Mouse (Mus musculus): Measurements from ENCODE around the gene Ogfrl1.
"Not testable (repeated sequence)": the region's sequence is repeated elsewhere in the genome, so short reads cannot be mapped to it uniquely, and the experiment has no call there.

Ogfrl1 gene

DNA sequence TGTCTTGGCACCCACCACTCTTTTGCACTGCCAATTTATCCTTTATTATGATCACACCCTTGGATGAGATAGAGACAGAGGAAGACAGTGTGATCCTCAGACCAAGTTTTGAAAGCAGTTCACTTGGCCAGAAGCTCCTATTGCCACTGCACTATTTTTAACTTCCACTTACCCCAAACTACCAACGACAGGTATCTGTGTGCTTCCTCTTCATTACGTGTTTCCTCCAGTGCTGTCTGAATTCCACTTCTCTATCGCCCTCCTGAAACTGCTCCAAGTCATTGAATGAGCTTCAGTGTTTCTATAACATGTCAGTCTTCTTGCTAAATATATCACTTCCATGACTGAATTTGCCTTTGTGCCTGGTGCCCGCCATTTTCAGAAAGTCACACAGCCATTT is at the start of gene Ogfrl1:
Gene Ogfrl1 (minus strand): TSS at position 150 of the 400 bp plus-strand sequence.
- in situ Hi-C loops (cut with MboI; ENCODE audit: low pct_unique_long_range_greater_than_20kb in 1 of 2, low sequenced_read_pairs in 2 of 2, unreplicated experiment in 1 of 2) = no loop called here

DNA sequence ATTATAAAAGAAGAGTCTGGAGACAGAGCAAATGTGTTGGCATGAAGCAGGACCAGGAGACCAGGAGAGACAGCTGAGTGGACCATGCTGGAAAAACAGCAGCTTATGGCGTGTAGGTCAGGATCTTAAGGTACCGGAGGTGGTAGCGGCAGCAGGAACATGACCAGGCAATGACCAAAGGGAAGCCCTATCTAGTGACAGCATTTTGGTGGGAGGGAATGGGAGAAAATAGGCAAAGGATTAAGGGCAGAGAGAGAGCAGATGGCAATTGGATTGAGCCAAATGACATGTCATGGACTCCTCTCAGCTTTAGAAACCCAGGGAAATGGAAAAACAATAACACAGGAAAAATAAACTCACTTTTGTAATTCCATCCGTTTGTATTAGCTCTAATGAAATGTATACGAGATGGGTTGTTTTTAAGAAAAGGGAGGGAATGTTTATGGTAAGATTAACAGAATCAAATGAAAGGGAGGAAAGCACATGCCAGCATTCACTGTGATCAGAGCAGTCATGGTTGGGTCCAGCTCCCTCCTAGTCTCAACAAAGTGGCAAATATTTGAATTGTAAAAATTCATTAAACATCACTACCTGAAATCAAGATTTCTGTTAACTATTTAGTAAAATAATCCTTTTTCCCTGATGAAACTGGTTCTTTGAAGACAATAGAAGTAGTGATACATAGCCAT is 48.3 kb upstream of the Ogfrl1 start:
- in situ Hi-C loops (cut with MboI; ENCODE audit: low pct_unique_long_range_greater_than_20kb in 1 of 2, low sequenced_read_pairs in 2 of 2, unreplicated experiment in 1 of 2) = no loop called here

DNA sequence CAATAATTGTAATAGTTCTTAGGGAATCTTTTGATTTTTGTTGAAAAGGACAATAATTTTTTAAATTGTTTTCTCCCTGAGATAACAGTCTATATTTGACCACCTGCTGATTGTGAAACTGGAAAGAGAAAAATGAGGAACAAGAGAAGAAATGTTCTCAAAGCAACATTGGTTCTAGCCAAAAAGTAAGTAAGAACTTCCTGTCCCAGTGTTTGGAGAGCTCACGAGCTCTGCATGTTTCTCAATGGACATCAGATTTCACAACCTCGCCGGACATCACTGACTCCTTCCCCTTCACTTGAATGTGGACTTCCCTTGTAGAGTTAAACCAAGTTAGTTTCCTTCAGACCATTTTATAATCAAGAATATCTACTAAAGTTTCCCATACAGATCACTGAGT is 36.0 kb upstream of the Ogfrl1 start:
- in situ Hi-C loops (cut with MboI; ENCODE audit: low pct_unique_long_range_greater_than_20kb in 1 of 2, low sequenced_read_pairs in 2 of 2, unreplicated experiment in 1 of 2) = no loop called here

DNA sequence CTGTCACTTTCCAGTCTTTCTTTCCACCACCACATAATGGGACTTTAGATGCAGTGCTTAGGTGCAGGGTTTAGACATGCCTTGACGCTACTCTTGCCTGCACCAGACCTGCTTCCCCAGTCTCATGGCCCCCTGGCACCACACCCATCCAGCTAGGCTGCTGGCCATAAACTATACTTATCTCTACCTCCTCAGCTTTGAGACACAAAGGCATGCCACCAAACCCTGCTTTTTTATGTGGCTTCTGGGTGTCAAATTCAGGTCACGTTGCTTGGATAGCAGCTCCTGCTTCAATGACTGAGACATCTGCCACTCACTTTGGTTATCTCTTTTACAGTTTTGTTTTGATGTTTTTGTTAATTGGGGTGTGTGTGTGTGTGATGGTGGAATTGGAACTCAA is 28.9 kb upstream of the Ogfrl1 start:
- in situ Hi-C loops (cut with MboI; ENCODE audit: low pct_unique_long_range_greater_than_20kb in 1 of 2, low sequenced_read_pairs in 2 of 2, unreplicated experiment in 1 of 2) = no loop called here

DNA sequence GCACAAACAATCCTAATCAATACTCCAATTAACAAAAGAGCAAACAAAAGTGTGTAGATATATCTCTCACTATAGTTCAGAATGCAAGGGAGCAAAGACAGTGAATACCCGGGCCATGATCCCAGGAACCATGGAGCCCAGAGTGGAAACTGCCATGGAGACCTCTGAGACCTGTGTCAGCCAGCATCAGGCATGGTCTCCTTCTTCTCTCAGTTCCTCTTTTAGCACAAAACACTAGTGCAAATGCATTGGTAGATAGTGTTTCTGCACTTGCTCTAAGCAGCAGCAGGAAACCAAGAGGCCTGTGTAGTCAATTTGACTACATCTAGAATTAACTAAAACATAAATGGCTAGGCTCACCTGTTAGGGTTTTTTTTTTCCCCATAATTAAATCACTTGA is 21.4 kb upstream of the Ogfrl1 start:
- in situ Hi-C loops (cut with MboI; ENCODE audit: low pct_unique_long_range_greater_than_20kb in 1 of 2, low sequenced_read_pairs in 2 of 2, unreplicated experiment in 1 of 2) = no loop called here

DNA sequence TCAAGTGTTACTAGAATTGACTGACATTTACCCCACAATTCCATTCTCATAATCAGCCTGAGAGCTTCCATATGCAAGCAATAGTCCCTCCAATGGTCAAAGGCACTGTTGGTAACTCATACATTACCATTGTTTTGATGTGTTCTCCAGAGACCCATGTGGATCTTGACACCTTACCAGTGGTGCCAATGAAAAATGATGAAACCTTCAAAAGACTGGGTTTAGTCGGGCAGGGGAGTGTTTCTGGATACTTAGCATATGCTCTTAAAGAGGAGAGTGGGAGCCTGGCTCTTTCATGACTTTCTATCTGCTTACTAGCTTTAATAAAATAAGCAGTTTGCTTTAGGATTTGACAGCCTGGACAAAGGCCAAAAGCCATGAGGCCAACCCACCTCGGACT is 20.5 kb upstream of the Ogfrl1 start:
- in situ Hi-C loops (cut with MboI; ENCODE audit: low pct_unique_long_range_greater_than_20kb in 1 of 2, low sequenced_read_pairs in 2 of 2, unreplicated experiment in 1 of 2) = no loop called here

DNA sequence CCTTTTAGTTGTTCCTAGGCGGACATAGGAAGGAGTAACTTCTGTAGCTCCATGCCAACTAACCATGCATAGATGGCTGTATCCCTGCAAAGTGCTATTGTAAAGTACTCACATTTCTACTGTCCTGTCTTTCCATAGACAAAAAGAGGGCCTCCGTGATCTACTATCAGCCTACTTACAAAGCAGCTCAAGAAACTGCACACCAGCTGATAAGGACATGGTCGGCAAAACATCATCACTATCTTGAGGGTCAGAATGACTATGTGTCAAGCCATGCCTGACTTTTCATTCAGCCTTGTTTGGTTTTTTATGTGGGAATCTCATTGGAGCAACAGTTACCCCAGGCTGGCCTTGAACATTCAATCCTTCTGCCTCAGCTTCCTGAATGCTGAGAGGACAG is 20.0 kb upstream of the Ogfrl1 start:
- in situ Hi-C loops (cut with MboI; ENCODE audit: low pct_unique_long_range_greater_than_20kb in 1 of 2, low sequenced_read_pairs in 2 of 2, unreplicated experiment in 1 of 2) = no loop called here

DNA sequence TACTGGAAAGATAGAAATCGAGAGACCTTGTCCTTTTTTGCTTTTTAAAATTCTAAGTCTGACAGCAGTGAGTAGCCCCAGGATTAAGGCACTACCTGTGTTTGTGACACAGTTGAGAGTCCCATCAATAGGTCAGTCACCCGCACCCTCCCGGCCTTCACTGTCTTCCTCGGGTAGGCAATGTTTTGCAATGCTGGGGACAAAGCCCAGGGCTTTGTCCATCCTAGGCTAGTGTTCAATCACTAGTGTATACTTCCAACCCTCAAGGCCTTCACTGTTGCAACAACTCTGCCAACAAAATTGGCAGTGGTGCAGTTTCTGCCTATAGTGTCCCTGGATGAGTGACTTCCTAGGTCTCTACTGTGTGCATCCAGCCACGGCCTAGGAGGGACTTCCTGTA is 14.0 kb upstream of the Ogfrl1 start:
- in situ Hi-C loops (cut with MboI; ENCODE audit: low pct_unique_long_range_greater_than_20kb in 1 of 2, low sequenced_read_pairs in 2 of 2, unreplicated experiment in 1 of 2) = no loop called here

DNA sequence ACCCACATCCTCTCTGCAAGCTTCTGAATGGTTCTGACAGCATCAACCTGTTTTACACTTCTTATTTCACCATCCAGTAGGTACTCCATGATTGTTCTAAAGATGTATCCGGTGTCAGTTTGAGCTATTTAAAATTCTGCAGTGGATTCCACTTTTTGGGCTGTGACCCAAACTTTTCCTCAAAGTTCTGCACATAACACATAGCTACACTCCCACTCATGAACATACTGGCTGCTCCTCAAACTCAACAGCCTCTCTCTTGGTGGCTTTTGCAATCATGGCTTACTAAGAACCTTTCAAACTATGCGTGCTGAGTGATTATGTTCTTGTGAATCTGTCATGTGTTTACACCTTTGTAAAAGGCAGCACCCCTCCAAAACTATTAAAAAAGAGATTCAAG is 12.4 kb upstream of the Ogfrl1 start:
- in situ Hi-C loops (cut with MboI; ENCODE audit: low pct_unique_long_range_greater_than_20kb in 1 of 2, low sequenced_read_pairs in 2 of 2, unreplicated experiment in 1 of 2) = no loop called here

DNA sequence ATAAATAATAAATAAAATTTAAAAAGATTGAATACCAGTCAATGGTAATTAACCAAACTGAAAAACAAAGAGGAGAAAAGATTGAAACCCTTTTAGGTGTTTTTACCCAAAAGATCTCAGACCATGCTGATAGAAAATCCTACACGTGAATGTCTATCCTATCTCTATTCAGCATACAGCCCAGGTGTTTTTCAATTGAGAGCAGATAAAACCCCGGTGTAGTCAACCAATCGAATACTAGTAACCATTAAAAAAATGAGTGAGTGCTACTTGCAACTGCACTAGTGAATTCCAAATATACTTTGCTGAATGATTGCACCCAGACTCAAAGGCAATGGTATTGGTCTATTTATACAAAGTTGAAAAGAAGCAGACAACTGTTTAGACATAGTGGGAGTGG is 4.8 kb upstream of the Ogfrl1 start:
- in situ Hi-C loops (cut with MboI; ENCODE audit: low pct_unique_long_range_greater_than_20kb in 1 of 2, low sequenced_read_pairs in 2 of 2, unreplicated experiment in 1 of 2) = no loop called here

DNA sequence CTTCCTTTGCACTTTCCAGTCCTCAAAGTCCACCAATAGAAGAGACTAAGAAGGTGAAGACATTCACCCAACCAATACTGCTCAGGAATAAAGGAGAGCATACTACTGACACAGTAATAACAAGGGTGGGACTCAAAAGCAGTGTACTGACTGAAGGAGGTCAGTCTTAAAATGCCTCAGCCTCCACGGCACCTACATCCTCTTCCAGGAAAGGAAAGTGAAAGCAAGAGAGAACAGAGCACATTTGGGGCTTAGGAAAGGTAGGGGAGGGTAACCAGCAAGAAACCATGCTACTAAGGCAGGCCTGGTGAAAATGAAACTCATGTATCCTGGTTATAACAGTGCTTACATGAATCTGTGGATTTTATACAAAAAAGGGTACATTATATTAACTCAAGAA is 2.0 kb upstream of the Ogfrl1 start:
- in situ Hi-C loops (cut with MboI; ENCODE audit: low pct_unique_long_range_greater_than_20kb in 1 of 2, low sequenced_read_pairs in 2 of 2, unreplicated experiment in 1 of 2) = no loop called here

DNA sequence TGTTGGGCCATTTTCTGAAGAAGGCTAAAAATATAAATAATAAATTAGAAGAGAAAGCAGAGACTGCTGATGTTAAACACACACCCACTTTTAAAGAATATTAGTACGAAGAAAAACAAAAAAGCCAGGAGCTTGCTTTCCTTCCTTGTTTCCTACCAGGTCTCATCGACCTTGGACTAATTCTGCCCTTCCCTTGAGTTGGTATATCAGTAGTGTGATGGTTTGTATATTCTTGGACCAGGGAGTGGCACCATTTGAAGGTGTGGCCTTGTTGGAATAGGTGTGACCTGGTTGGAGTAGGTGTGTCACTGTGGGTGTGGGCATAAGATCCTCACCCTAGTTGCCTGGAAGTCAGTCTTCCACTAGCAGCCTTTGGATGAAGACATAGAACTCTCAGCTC is 3.2 kb downstream of the Ogfrl1 start:
- in situ Hi-C loops (cut with MboI; ENCODE audit: low pct_unique_long_range_greater_than_20kb in 1 of 2, low sequenced_read_pairs in 2 of 2, unreplicated experiment in 1 of 2) = not testable (repeated sequence)

DNA sequence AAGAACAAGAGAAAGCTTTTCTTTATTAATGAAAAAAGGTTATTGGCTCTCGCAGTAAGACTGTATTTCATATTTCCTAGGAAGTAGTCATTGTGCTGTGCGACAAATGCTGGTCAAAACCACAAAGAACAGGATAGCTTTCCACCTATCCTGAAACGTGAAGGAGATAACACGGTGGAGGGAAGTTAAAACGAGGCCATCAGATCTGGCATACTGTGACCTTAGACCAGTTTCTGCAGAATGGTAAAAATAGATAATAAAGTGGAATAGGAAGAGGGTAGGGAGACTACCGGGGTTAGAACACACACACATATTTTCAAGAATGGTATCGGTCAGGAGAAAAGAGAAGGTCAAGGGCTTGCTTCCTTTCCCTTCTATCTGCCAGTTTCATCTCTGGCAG is 5.8 kb downstream of the Ogfrl1 start:
- in situ Hi-C loops (cut with MboI; ENCODE audit: low pct_unique_long_range_greater_than_20kb in 1 of 2, low sequenced_read_pairs in 2 of 2, unreplicated experiment in 1 of 2) = no loop called here

DNA sequence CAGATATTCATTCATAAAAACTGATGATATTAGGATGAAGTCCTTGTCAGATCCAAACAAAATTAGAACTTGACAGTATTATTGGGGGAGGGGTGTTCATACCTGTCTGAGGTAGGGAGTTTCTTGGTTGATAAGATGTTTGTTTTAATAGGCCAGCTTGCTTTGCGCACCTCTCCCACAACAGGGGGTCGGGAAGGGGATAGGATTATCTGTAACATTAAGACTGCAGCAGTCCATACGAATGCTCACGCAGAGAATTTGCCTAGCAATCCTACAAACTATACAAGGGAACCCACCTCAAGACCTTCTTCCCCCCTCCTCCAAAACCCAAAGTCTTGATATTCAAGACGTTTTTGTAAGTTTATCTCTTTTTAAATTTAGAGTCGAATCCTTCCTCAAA is 13.2 kb downstream of the Ogfrl1 start:
- in situ Hi-C loops (cut with MboI; ENCODE audit: low pct_unique_long_range_greater_than_20kb in 1 of 2, low sequenced_read_pairs in 2 of 2, unreplicated experiment in 1 of 2) = no loop called here

DNA sequence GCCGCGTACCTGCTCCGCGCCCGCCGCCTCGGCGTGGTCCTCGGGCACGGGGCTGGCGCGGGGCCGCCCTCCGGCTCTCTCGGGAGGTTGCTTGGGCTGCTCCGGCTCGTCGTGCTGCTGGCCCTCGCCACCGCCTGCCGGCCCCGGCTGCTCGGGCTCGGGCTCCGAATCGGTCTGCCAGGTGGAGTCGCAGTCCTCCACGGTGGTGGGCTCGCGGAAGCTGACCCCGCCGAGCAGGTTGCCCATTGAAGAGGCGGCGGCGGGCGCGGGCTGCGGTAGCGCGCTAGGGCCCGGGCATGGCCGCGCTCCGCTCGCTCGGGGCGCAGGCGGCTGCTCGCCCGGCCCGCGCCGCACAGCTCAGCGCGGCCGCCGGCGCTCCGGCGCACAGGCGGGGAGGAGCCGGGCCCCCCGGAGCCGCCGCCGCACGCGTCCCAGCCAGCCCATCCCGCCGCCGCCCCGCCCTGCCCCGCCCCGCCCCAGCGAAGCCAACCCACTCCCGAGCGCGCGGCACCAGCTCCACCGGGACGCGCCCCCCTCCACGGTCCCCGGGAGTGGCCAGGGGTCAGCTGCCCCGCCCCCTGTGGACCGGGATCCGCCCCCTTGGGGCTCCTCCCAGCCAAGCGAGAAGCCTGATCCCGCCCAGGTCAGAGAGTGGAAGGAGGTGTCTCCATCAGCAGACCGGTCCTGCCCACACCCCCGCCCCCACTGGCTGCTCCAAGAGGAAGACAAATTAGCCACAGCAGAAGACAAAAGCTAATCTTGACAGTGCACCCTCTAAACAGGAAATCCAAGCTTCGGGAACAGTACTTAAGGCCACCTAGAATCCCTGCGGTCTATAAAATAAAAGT is 14.5 kb downstream of the Ogfrl1 start:
- in situ Hi-C loops (cut with MboI; ENCODE audit: low pct_unique_long_range_greater_than_20kb in 1 of 2, low sequenced_read_pairs in 2 of 2, unreplicated experiment in 1 of 2) = no loop called here

DNA sequence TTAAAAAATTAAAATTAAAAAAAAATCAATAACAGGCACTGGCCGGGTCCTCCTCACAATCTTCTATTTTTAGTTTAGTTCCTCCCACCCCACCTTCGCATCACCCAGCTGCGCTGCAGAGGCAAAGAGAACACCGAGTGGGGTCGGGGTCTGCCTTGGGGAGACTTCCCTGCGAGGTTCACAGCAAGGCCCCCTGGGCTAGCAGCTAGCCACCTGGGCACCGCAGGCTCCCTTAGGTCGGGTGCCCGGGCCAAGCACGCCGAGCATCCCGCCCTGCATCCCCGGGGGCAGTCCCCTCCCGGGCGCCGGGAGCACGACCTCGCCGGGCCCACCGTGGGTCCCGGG is 15.1 kb downstream of the Ogfrl1 start:
- in situ Hi-C loops (cut with MboI; ENCODE audit: low pct_unique_long_range_greater_than_20kb in 1 of 2, low sequenced_read_pairs in 2 of 2, unreplicated experiment in 1 of 2) = no loop called here

DNA sequence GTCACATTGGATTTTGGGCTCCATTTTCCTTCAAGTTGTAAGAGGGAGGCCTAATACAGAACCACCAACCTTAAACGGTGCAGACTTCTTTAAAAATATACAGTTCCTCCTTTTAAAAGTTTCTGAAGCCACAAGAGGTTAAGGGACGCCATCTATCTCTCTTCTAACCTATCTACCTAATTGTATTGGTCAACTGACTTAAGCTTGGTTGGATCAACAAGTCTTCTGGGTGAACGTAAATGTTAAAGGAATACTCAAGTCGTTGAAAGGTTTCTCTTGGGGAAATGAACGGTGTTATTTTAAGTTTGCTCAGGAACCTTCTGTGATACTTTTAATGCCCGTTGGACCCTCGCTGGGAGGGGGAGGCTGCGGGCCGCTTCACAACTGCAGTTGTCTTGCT is 15.5 kb downstream of the Ogfrl1 start:
- in situ Hi-C loops (cut with MboI; ENCODE audit: low pct_unique_long_range_greater_than_20kb in 1 of 2, low sequenced_read_pairs in 2 of 2, unreplicated experiment in 1 of 2) = no loop called here

DNA sequence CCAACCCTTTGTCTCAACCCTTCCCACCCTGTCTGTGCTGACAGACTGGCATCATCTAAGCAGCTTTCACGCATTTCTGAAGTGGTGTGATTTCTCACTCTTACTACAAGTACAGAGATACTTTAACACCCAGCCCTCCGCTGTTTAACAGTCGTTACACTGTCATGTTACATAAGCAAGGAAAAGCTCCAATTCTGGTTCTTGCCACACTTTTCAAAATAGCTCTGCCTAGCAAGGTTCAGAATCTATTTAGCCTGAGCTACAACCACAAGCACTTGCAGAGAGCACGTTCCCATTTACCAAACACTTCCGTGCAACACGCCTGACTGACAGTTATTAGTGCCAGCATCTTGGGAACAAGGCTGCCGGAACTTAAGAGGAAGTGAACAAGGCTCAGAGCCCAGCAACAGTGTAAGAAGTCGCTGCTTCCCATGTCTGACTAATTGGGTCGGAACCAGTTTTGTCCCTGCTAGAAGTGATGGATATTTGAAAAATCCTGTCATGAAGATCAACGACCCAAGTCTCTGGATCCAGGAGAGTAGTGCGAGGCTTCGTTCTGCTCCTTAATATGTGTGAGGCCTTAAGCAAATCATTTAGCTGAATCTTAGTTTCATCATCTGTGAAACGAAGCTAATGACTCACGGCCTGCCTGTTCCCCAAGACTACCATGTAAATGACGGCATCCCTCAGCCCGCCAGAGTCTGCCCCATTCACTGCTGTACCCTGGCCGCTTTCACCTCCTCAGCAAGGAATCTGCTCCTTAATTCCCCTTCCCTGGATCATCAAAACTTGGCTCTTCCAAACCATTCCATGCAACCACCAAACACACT is 17.4 kb downstream of the Ogfrl1 start:
- in situ Hi-C loops (cut with MboI; ENCODE audit: low pct_unique_long_range_greater_than_20kb in 1 of 2, low sequenced_read_pairs in 2 of 2, unreplicated experiment in 1 of 2) = no loop called here

DNA sequence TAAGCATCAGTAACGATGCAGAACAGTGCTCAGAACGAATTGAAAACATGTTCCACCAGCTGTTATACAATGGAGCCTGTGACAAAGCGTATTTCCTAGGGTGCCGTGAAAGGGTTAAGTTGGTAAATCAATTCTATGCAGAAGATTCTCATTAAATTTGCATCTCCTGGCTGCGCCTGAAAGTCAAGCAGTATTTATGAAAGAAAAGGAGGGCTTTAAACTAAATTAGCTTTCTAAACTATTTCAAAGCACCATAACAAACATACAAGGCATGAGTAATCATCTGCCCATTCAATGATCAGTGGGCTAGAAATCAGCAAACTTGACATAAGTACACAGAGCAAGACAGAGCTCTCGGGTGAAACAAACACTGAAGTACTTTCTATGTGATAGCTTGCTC is 18.3 kb downstream of the Ogfrl1 start:
- in situ Hi-C loops (cut with MboI; ENCODE audit: low pct_unique_long_range_greater_than_20kb in 1 of 2, low sequenced_read_pairs in 2 of 2, unreplicated experiment in 1 of 2) = no loop called here

Data from mouse embryonic stem cell (cell line).